Mouse (Mus musculus) ES-E14 (cell line): ENCODE results near the gene Chaf1b.

Experiments used
- HCFC1 ChIP-seq: IDR thresholded peaks from 2 replicates; pipeline ENCODE4 v1.6.1; 2012; ENCODE audit warnings: low read length, inconsistent platforms, borderline replicate concordance; ENCODE audit not compliant: insufficient read depth
- ZNF384 ChIP-seq: IDR thresholded peaks from 2 replicates; pipeline ENCODE4 v1.6.1; 2012; ENCODE audit warnings: low read depth, low read length, inconsistent platforms

- TF ChIP-seq HCFC1 (no peak), ZNF384 (no peak)
Observed at GRCm38 (mm10) chr16:93938400-93938846, 54.7 kb downstream of the Chaf1b start.
